Mouse (Mus musculus): ENCODE data around the gene Camta1. TPM values are rescaled to one million over a fixed set of nuclear protein-coding genes. Genes with fewer than 3 reads are reported as not detected.

Camta1 gene
- total RNA-seq, 1 experiment from 2014 or later, result 40.1 TPM

DNA sequence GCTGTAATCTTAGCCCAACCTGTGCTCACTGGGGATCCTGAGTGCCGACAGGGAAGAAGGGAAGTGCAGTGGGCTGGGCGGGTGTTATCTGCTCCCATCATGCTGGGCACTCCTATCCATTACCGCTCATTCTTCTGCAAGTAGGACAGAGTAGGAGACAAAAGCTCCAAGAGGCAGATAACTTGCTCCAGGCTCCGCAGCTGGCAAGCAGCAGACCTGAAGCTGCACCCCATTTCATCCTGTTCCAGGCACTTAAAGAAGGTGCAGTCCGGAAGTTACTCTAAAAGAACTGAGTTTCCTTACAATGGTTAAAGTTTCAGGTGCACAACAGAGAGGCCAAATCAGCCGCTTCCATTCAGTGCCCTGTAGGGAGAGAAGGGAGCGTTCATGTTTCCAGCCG is 750.5 kb downstream of the Camta1 start:
- DNase-seq, result no peak

DNA sequence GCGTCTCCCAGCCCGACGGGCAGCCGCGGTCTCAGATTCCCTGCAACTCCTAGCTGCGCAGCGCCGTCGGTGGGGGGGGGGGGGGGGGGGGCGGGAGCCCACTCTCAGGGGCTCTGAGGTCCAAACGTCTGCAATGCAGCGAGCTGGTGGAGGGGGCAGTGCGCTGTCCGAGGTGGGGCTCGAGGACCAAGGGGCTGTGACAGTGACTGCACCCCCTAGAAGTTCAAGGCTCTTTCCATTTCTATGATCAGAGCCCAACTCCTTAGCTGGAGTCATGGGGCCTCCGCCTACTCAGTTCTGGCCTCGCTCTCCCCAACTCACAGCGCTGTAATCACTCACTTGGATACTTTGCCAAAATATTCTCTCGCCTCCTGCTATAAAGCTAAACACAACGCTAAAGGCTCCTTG is 752.8 kb downstream of the Camta1 start:
- DNase-seq, result peak; percentile 48

DNA sequence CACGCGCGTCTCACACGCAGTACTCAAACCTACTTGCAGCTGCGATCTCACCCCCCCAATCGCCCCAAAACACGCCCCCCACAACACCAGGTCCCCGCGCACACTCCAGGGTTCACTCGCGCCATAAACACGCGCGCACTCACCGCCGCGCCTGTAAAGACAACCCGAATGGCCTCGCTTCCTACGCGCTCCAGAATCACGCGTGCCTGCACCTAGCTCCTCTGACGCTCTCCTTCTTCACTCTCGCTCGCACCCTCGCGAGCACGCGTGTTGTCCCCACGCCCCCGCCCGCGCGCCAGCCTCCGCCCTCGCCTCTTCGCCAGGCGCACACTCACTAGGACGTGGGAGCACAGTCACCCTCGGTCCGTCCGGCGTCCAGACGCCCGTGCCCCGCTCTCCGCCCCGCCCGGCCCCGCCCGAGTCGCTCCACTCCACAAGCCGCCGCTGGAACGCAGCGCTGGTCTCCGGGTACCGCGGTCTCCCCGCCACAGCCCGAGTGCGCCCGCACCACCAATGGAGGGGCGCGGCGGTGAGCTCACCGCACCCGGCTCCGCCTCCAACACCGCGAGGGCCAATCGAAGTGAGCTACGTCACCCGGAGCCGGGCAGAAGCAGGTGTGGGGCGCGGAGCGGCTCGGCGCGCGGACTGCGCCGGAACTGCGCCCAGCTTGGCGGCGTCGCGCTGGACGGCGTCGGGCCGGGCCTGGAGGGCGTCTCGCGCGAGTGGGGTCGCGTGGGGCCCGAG is 753.5 kb downstream of the Camta1 start:
- peak; percentile 96 for DNase-seq

DNA sequence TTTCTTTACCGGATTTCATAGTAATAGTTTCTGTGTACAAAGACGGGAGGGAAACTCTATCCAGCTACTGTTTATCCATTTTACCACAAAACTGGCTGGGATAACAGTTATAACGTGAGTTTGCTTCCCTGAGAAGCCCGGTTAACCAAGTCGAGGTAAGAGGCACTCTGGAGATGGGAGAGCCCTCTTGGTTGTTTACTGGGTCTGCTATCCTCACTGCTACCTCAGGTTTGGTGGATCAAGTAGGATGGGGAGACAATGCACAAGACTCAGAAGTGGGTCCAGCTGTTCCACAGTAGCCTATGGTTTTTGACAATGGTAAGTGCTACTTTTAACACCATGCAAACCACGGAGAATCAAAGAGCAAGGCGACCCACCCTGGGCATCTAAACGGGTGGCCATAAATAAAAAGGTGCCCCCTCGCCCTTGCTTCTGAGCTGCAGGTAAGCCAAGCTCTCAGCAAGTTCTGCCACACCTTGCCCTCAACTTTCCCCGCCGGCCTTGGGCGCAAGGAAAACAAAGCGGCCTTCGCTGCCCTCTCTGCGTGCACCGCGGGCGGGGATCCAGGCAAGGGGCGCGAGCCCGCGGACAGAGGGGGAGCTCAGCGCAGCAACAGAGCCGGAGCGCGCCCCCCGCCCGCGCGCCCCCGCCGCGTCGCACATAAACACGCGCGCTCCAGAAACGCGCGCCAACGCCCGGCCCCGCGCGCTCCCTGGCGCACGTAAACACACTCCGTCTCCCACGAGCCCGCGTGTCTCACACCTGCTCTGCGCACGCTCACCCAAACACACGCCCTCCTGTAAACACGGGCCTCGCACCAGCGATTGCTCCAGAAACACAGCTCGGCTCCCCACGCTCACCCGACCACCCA is 754.3 kb downstream of the Camta1 start:
- peak; percentile 24 for DNase-seq

DNA sequence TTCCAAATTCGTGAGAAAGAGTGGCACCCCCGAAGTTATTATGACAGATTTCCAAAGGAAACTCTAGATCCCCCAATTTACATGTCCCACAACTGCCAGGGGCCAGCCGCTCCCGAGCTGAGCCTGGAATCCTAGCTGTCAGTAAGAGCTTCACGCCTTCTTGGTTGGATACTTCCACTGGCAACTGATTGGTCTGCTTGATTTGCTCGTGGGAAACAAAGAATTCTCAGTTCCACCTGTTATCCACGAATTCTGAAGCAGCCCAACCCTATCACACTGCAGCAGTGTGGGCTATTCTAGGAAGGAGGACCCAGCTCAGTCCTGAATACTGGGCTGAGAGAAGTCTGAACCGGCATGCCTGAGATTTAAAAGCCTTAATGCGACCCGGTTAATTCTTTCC is 755.2 kb downstream of the Camta1 start:
- DNase-seq, result no peak

DNA sequence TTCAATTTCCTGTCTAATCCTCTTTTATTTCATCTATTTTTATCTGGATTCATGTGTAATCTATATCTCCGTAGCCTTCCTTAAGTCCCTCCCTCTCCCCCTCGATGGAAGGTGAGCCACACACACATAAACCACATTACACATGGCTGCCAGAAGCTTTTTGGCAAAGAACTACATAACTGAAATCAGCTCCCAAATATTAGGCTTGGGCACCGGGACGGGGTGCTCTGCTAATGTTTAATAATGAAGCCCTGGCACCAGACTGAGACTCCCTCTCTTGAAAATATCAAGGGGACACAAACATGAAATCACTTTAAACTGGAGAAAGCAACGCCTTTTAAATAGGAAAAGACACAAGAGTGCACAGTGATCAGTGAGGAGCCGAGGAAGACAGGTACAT is 755.8 kb downstream of the Camta1 start:
- DNase-seq, result no peak

DNA sequence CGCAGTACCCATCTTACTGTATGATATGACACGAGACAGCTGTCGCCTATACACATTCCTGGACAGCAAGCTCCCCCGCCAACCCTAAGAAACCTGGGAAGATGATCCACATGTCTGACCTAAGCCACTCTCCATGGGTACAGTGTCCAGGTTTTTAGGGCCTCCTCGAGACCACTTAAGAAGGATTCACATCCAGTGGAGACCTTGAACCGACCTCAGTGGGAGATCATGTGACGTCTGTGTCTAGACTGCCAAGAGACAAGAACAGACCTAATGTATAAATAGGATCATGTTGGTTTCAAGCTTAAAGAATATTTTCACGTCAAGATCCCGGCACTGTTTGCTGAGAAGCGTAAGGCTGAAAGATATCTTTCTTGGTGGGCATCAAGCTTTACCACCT is 757.5 kb downstream of the Camta1 start:
- no peak for DNase-seq

DNA sequence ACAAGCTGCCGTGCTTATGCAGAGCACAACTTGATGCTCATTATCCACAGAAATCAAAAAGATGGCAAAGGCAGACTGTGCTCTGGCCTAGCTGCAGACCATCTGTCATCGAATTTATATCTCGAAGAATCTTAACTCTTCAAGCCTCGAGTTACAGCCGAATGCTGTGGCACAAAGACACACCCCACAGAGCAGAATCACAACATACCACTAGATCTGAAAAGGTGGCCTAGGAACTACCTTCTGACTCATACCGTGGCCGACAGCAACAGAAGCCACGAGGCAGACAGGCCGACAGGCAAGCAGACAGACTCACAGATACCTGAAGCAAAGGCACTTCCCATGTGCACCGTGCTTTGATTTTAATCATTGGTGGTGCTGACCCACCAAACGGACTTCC is 758.0 kb downstream of the Camta1 start:
- DNase-seq, result no peak

DNA sequence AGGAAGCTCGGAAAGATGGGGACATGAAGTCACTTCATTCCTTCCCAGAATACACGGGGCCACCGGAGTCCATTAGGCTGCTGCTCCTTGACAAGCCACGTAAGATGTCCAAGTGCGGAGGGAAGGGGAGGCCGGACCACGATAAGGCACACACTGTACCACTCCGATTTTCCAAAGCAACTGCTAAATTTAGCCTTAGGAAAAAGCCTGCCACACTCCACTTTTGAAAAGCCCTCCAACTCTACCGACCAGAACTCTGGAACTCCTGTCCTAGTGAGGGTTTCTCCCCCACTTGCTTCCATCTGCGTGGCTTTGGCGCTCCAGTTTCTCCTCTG is 764.6 kb downstream of the Camta1 start:
- no peak for DNase-seq

DNA sequence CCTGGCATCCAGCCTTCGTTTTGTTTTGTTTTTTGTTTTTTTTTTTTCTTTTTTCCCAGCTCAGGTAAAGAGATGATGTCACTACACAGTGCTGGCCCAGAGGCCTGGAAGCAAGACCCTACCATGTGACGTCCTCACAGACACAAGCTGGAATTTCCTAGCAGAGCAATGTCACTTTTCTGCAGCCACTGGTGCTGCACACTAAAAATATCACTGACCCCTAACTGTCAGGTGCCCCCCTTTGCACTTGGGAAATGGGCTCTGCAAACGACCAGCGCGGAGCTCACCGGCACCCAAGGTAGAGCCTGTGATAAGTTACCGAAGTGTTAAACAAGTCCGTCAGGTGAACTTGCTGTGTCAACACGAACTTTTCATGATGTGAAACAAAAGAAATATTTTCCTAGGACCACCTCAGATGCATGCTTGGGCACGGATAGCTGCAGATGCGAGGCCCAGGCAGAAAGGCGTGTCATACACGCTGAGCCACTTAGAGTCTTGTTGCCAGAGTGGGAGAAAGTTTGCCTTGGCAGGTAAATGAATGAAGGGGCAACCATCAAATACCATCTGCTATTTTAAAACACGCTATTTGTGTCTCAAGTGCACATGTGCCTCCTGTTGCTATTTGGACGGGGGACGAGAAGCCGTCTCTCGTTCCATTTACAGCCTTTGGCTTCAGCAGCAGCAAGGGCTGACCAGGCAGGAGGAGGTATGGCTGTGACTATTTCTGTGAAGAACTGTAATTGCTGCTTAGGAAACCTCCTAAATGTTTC is 765.2 kb downstream of the Camta1 start:
- DNase-seq, result no peak

DNA sequence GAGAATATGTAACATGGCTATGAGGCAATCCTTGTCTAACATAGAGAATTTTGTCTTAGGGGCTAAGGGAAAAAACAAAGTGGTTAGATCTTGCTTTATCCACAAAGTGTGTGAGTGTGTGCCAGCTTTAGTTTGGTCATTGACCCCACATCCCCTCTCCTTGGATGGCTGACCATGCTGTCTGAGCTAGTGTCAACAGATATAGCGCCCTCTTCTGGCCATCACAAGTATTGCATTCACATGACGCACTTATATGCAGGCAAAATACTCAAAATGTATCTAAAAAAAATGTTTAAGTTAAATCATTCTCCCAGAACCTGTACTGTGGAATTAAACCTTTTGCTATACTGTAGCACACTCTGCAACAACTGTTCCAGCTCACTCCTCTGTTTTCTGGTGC is 766.5 kb downstream of the Camta1 start:
- peak; percentile 40 for DNase-seq

DNA sequence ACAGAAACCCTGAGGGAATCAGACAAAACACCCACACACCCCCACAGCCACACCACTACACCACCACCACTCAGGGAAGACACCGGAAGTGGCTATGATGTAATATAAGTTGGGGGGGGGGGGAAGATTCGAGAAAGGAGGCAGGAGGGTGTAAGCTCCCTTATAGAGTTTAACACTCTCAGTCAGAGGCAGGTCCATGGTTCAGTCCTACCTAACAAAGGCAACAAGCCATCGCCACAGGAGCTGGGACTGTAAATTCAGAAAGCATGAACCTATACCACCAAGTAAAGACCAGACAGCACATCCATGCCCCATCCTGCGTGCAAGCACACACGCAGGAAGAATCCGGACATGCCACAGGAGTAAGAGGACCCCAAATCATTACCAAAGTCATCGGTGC is 772.4 kb downstream of the Camta1 start, which contains the start of gene Gm13090:
Gm13090 (plus strand) TSS at position 301 of the 400 bp plus-strand sequence.
- no peak for DNase-seq

DNA sequence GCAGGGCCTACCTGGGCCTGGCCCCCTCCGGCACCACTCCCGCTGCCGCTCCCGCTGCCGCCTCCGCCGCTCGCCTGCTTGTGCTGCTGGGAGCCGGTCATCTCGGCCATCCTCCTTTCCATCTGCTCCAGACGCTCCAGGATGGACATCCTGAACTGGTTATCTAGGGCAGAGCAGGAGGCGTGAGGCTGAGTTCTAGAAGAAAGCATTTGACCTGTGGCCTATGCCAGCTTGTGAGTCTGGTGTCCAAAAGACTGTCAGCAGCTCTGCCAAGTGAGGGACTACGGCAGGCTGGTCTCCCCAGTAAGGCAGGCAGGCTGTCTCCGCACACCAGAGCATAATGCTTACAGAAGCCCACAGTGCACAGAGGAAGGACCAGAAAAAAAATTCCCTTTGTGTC is 772.9 kb downstream of the Camta1 start:
- no peak for DNase-seq

DNA sequence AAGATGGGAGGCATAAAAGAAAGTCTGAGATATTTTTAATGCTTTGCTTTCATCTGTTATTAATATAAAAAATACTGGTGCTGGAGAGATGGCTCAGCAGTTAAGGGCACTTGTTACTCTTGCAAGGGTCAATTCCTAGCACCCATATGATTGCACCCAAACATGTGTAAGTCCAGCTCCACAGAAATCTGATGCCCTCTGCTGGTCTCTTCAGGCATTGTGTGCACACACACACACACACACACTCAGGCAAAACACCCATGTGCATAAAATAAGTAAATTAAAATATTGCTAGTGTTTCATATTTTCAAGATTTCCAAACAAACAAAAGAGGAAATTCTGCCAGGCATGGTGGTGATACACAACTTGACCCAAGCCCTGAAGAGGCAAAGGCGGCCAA is 774.3 kb downstream of the Camta1 start:
- no peak for DNase-seq

DNA sequence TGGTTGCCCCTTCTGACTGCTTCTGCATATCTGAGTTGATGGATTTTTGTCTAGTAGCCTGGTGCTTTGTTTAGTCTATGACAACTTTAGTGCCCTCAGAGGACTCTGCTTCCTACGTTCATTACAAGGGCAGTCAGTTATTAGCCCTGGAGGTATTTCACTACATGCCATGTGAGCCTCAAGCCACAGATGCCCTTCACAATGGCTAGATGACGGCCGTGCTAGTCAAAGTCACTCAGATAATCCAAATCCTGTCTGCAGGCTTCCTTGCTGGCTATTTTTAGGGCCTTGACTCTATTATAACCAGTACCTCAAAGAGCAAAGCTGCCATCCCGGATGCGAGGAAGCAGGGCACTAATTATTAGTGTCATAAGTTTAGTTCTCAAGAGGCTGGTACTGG is 778.6 kb downstream of the Camta1 start:
- DNase-seq, result no peak

DNA sequence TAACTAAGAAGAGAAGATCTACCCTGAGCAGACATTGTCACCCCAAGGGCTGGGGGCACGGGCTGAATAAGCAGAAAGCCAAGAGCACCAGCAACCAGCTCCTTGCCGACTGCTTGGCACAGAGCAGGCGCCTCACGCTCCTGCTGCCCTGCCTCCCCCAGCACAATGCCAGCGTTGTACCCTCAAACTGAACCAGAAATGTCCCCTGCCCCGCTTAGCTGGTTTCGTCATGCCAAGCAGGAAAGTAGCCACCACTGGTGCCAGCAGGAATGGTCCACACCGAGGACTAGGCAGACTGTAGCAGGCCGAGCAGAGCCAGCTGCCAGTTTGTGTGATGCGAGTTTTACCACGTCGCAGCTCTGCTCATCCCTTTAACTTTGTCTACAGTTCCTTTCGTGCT is 779.7 kb downstream of the Camta1 start:
- DNase-seq, result no peak

DNA sequence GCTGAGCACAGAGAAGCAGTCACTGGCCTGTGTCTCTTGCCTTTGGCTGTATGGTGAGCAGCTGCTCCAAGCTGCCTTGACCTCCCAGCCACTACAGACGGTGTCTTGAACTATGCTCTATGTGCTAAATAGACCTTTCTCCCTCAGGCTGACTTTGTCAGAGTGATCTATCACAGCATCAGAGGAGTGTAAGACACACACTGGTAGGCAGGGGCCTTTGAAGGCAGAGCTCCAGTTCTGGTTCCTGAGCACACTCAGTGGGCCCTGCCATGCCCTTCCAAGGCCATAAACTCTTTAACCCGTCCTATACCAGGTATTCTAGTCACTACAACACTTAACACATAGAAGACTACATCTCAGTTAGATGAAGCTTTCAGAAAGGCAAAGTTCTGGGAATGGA is 780.3 kb downstream of the Camta1 start:
- no peak for DNase-seq

DNA sequence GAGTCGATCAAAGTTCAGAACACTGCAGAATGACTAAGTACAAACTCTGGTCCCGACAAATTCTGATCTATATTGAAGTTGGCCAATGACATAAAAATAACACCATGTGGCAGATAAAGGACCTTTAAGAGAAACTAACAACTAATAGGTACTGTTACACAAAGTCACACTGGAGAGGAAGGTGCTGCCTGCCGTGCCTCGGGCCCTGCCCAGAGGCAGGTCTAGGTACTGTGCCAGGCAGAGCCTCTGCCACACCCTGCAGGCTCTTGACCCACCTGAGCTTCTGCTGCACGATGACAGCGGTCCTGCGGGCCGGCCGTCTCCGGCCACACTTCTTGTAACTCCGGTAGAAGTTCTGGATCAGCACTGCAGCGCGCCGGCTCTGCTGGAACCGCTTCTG is 786.9 kb downstream of the Camta1 start:
- no peak for DNase-seq

DNA sequence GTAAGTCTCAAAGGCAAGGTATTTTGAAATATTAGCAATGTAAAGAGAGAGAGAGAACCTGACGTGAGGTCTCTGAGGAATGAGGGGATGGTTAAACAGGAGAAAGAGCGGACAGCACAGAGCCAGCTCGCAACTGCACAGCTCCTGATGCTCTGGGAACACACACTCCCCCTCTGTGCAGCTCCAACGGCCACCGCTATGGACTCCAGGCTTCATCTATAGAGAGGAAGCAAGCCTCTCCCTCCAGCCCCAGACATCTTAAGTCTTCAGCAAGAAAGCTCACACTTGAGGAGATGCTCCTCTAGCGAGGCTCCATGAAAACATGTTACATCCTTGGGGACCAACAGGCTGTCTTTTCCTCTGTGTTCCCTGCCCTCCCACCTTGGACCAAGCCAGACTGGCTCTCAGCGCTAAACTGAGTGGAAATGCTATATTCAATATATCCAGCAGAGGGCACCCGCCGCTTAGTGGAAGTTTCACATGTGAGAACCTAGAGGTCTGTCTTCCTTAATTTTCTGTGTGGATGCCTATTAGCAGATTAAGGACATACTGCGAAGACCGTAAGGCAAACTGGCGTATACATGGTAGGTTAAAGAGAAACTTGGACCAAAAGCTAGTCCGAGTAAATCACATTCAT is 788.5 kb downstream of the Camta1 start:
- peak; percentile 88 for DNase-seq

DNA sequence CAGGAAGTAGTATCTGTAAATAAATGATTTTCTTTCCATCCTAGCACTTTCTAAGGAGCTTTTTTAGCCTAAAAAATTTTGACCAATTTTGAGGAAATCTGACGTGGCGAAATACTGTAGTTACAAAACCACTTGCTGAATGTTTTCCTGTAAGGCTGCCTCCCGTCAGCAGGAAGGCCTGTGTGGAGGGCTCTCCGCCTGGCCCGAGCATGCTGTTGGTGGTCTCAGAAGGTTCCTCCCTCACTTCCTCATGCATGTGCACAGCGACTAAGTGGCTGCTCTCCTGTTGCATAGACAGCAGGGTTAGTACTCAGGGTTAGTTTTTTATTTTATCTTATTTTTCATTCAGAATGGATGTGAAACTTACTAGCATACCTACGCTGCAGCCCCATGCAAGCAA is 790.7 kb downstream of the Camta1 start:
- DNase-seq, result no peak

DNA sequence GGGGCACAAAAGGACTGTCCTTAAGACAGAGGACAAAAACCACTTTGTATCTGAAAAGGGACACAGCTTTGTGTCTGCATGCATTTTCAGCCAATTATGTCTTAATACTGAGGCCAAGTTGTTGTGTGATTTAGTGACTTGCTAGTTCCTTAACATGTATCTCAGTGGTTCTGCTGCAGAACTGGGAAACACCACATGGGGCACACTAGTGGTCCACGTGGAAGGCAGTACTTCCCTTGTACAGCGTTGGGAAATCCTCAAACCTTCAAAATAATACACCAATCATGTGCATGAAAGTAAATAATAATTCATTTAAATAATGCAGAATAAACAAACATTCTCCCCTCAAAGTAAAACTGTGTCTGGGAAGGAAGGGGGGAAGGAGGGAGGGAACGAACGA is 792.9 kb downstream of the Camta1 start:
- DNase-seq, result no peak

DNA sequence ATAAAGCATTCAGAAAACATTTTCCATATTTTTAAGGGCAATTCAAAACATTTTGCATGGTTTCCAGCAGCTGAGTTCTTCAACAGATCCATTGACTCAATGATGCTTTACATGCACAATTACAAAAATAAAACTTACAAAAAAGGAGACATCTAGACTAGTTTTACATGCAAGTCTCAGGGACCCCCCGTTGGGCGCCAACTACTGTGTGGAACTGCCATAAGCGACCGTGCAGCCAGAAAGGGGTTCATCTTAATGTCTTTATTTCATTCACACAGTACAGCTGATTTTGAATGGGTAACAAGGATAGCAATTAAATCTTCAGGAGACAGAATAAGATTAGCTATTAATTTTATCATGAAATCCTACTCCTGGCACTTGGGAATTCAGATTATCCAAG is 802.1 kb downstream of the Camta1 start:
- no peak for DNase-seq

DNA sequence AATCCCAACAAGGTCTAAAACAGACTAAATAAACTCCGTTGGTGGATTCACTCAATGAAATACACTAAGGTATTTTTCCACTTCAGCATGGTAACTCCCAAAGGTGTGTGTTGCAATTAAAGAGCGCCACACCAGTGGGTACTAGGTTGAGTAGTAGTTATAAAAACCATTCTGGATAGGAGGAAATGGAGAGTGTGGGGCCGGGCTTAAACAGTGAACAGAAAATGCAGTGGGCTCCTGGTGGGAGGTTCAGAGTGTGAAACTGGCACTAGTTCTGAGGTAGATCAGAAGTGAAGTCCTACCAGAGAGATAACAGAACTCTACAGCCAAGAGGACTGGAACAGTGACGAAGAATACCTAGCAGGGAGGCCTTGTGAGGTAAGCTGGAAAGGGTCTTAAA is 803.0 kb downstream of the Camta1 start:
- no peak for DNase-seq

All from adrenal gland, postnatal 14 days (tissue).